Mouse (Mus musculus): ENCODE results near the gene E2f8.

GRCm38 (mm10) chr7:48925214-48925613 lies 43.8 kb upstream of the E2f8 start:
- TF ChIP-seq CTCF (IDR thresholded peaks at IDR 0.05; ENCODE audit: control insufficient read depth, insufficient read depth, insufficient replicate concordance, low read depth, low read length) = no peak
- TF ChIP-seq POLR2A (IDR thresholded peaks at IDR 0.05; ENCODE audit: control insufficient read depth, low read depth, low read length) = no peak

Data from testis, adult 2 months (tissue).